Mouse (Mus musculus): ENCODE measurements at regions not wholly inside any gene's neighbourhood (a gene's known extent, or its start where the extent isn't known, plus 50 kb on each side); places are given as distances from the start of the nearest gene placed in this dataset.
A peak's percentile ranks its signal among the peaks of the same experiment; 100 is the strongest.

GRCm38 (mm10) chr17:73032326-73032725 lies 75.5 kb upstream of the Lclat1 start:
- H3K4me1 ChIP-seq (ENCODE audit: control insufficient read depth in 2 of 2, insufficient read depth in 2 of 2, low read length in 2 of 2), result peaks cover 11 to 30% of the 10 kb centered on the region in 2 experiments
- 79% methylated on average over 3 of the region's 3 CpGs for WGBS
- no peak for ATAC-seq (ENCODE audit: insufficient number of reproducible peaks, insufficient read depth, low FRiP score, low read depth)

GRCm38 (mm10) chr17:73034420-73034819 lies 73.4 kb upstream of the Lclat1 start:
- H3K4me2 ChIP-seq (ENCODE audit: low read length), result no peak overlapping the region
- H3K9me3 ChIP-seq (ENCODE audit: control insufficient read depth, low read length), result no peaks in the 10 kb centered on the region
- no peaks in the 10 kb centered on the region for H3K27me3 ChIP-seq (ENCODE audit: control insufficient read depth, insufficient read depth, low read length)
- peak overlapping the region in 1 of 2 experiments; percentile 44; a peak in 1 of 4 replicates for H3K27ac ChIP-seq (replicated peaks in 1 of 2; ENCODE audit: control insufficient read depth in 1 of 2, insufficient read depth in 1 of 2, low read depth in 2 of 2, low read length in 2 of 2)
- no peaks in the 10 kb centered on the region for H3K36me3 ChIP-seq (ENCODE audit: control insufficient read depth, insufficient read depth, low read length)
- WGBS, result 84% methylated on average over 3 of the region's 3 CpGs
- no peak for ATAC-seq (ENCODE audit: insufficient number of reproducible peaks, insufficient read depth, low FRiP score, low read depth)
- H3K4me1 ChIP-seq (ENCODE audit: control insufficient read depth in 2 of 2, insufficient read depth in 2 of 2, low read length in 2 of 2), result peaks cover 13 to 30% of the 10 kb centered on the region in 2 experiments
- no peak overlapping the region for H3K9ac ChIP-seq (ENCODE audit: low read length)
- H3K4me3 ChIP-seq (ENCODE audit: control insufficient read depth in 1 of 2, insufficient read depth in 1 of 2, low read depth in 1 of 2, low read length in 2 of 2), result no peak overlapping the region

More at GRCm38 (mm10) chr17:73032326-73032725, 75.5 kb upstream of the Lclat1 start:
- H3K4me3 ChIP-seq (ENCODE audit: control insufficient read depth in 1 of 2, insufficient read depth in 1 of 2, low read depth in 1 of 2, low read length in 2 of 2), result no peak overlapping the region
- H3K4me2 ChIP-seq (ENCODE audit: low read length), result no peak overlapping the region
- no peaks in the 10 kb centered on the region for H3K36me3 ChIP-seq (ENCODE audit: control insufficient read depth, insufficient read depth, low read length)
- no peak overlapping the region for H3K9ac ChIP-seq (ENCODE audit: low read length)
- 0 out of 2 replicates have a peak, but pooled peaks cover 3% of the 10 kb centered on the region for H3K9me3 ChIP-seq (ENCODE audit: control insufficient read depth, low read length)
- H3K27me3 ChIP-seq (ENCODE audit: control insufficient read depth, insufficient read depth, low read length), result no peaks in the 10 kb centered on the region
- no peak overlapping the region for H3K27ac ChIP-seq (replicated peaks in 1 of 2; ENCODE audit: control insufficient read depth in 1 of 2, insufficient read depth in 1 of 2, low read depth in 2 of 2, low read length in 2 of 2)

- Histone ChIP-seq H3K9ac (ENCODE audit: low read length) (no peak overlapping the region), H3K4me3 (ENCODE audit: control insufficient read depth in 1 of 2, insufficient read depth in 1 of 2, low read depth in 1 of 2, low read length in 2 of 2) (no peak overlapping the region), H3K27me3 (ENCODE audit: control insufficient read depth, insufficient read depth, low read length) (no peaks in the 10 kb centered on the region), H3K36me3 (ENCODE audit: control insufficient read depth, insufficient read depth, low read length) (no peaks in the 10 kb centered on the region), H3K4me2 (ENCODE audit: low read length) (no peak overlapping the region), H3K4me1 (ENCODE audit: control insufficient read depth in 2 of 2, insufficient read depth in 2 of 2, low read length in 2 of 2) (peaks cover 13 to 26% of the 10 kb centered on the region in 2 experiments), H3K9me3 (ENCODE audit: control insufficient read depth, low read length) (no peaks in the 10 kb centered on the region), H3K27ac (replicated peaks in 1 of 2; ENCODE audit: control insufficient read depth in 1 of 2, insufficient read depth in 1 of 2, low read depth in 2 of 2, low read length in 2 of 2) (peak overlapping the region in 1 of 2 experiments; percentile 44; a peak in 1 of 4 replicates)
- ATAC-seq (ENCODE audit: insufficient number of reproducible peaks, insufficient read depth, low FRiP score, low read depth), result no peak
- WGBS, result 40% methylated on average over 8 of the region's 8 CpGs
Measured at GRCm38 (mm10) chr17:73034981-73035481, 72.8 kb upstream of the Lclat1 start.

- 30% methylated on average over 3 of the region's 3 CpGs for WGBS
- Histone ChIP-seq H3K9me3 (ENCODE audit: control insufficient read depth, low read length) (no peaks in the 10 kb centered on the region), H3K36me3 (ENCODE audit: control insufficient read depth, insufficient read depth, low read length) (no peaks in the 10 kb centered on the region), H3K4me1 (ENCODE audit: control insufficient read depth in 2 of 2, insufficient read depth in 2 of 2, low read length in 2 of 2) (peaks cover 13 to 25% of the 10 kb centered on the region in 2 experiments), H3K27me3 (ENCODE audit: control insufficient read depth, insufficient read depth, low read length) (no peaks in the 10 kb centered on the region), H3K4me2 (ENCODE audit: low read length) (no peak overlapping the region), H3K27ac (replicated peaks in 1 of 2; ENCODE audit: control insufficient read depth in 1 of 2, insufficient read depth in 1 of 2, low read depth in 2 of 2, low read length in 2 of 2) (peak overlapping the region; percentile 58 to 64), H3K9ac (ENCODE audit: low read length) (peak overlapping the region; percentile 57), H3K4me3 (ENCODE audit: control insufficient read depth in 1 of 2, insufficient read depth in 1 of 2, low read depth in 1 of 2, low read length in 2 of 2) (no peak overlapping the region)
- peak; percentile 32; the same call in 1 of the 2 replicates for ATAC-seq (ENCODE audit: insufficient number of reproducible peaks, insufficient read depth, low FRiP score, low read depth)
Measured at GRCm38 (mm10) chr17:73036845-73037244, 70.9 kb upstream of the Lclat1 start.

GRCm38 (mm10) chr17:73038586-73038985 lies 69.2 kb upstream of the Lclat1 start:
- H3K9ac ChIP-seq (ENCODE audit: low read length), result no peak overlapping the region
- H3K4me3 ChIP-seq (ENCODE audit: control insufficient read depth in 1 of 2, insufficient read depth in 1 of 2, low read depth in 1 of 2, low read length in 2 of 2), result no peak overlapping the region
- H3K27ac ChIP-seq (replicated peaks in 1 of 2; ENCODE audit: control insufficient read depth in 1 of 2, insufficient read depth in 1 of 2, low read depth in 2 of 2, low read length in 2 of 2), result no peak overlapping the region
- ATAC-seq (ENCODE audit: insufficient number of reproducible peaks, insufficient read depth, low FRiP score, low read depth), result no peak
- H3K36me3 ChIP-seq (ENCODE audit: control insufficient read depth, insufficient read depth, low read length), result no peaks in the 10 kb centered on the region
- 88% methylated on average over 2 of the region's 2 CpGs for WGBS
- no peaks in the 10 kb centered on the region for H3K9me3 ChIP-seq (ENCODE audit: control insufficient read depth, low read length)
- no peak overlapping the region for H3K4me2 ChIP-seq (ENCODE audit: low read length)
- H3K27me3 ChIP-seq (ENCODE audit: control insufficient read depth, insufficient read depth, low read length), result no peaks in the 10 kb centered on the region
- peaks cover 13 to 25% of the 10 kb centered on the region in 2 experiments for H3K4me1 ChIP-seq (ENCODE audit: control insufficient read depth in 2 of 2, insufficient read depth in 2 of 2, low read length in 2 of 2)

- Histone ChIP-seq H3K9ac (ENCODE audit: low read length) (no peak overlapping the region), H3K4me1 (ENCODE audit: control insufficient read depth in 2 of 2, insufficient read depth in 2 of 2, low read length in 2 of 2) (no peaks in the 10 kb centered on the region), H3K4me2 (ENCODE audit: low read length) (no peak overlapping the region), H3K9me3 (ENCODE audit: control insufficient read depth, low read length) (no peaks in the 10 kb centered on the region), H3K4me3 (ENCODE audit: control insufficient read depth in 1 of 2, insufficient read depth in 1 of 2, low read depth in 1 of 2, low read length in 2 of 2) (no peak overlapping the region), H3K27me3 (ENCODE audit: control insufficient read depth, insufficient read depth, low read length) (no peaks in the 10 kb centered on the region), H3K36me3 (ENCODE audit: control insufficient read depth, insufficient read depth, low read length) (no peaks in the 10 kb centered on the region), H3K27ac (replicated peaks in 1 of 2; ENCODE audit: control insufficient read depth in 1 of 2, insufficient read depth in 1 of 2, low read depth in 2 of 2, low read length in 2 of 2) (no peak overlapping the region)
- WGBS, result 64% methylated on average over 5 of the region's 5 CpGs
- ATAC-seq (ENCODE audit: insufficient number of reproducible peaks, insufficient read depth, low FRiP score, low read depth), result no peak
Measured at GRCm38 (mm10) chr17:73044918-73045580, 62.7 kb upstream of the Lclat1 start.

GRCm38 (mm10) chr17:73046985-73047384 lies 60.8 kb upstream of the Lclat1 start:
- WGBS, result 53% methylated on average over 4 of the region's 4 CpGs
- H3K36me3 ChIP-seq (ENCODE audit: control insufficient read depth, insufficient read depth, low read length), result no peaks in the 10 kb centered on the region
- no peak overlapping the region for H3K4me3 ChIP-seq (ENCODE audit: control insufficient read depth in 1 of 2, insufficient read depth in 1 of 2, low read depth in 1 of 2, low read length in 2 of 2)
- no peak overlapping the region for H3K9ac ChIP-seq (ENCODE audit: low read length)
- H3K4me2 ChIP-seq (ENCODE audit: low read length), result no peak overlapping the region
- H3K27me3 ChIP-seq (ENCODE audit: control insufficient read depth, insufficient read depth, low read length), result no peaks in the 10 kb centered on the region
- H3K4me1 ChIP-seq (ENCODE audit: control insufficient read depth in 2 of 2, insufficient read depth in 2 of 2, low read length in 2 of 2), result no peaks in the 10 kb centered on the region
- ATAC-seq (ENCODE audit: insufficient number of reproducible peaks, insufficient read depth, low FRiP score, low read depth), result no peak
- H3K9me3 ChIP-seq (ENCODE audit: control insufficient read depth, low read length), result no peaks in the 10 kb centered on the region
- no peak overlapping the region for H3K27ac ChIP-seq (replicated peaks in 1 of 2; ENCODE audit: control insufficient read depth in 1 of 2, insufficient read depth in 1 of 2, low read depth in 2 of 2, low read length in 2 of 2)
